Mouse (Mus musculus) gastrocnemius, postnatal 4 days (tissue): ENCODE results near the gene Dleu7. TPM values are rescaled to one million over a fixed set of nuclear protein-coding genes. Genes with fewer than 3 reads are reported as not detected.

Experiments used
- total RNA-seq, 2 experiments: library from RNA; stranded (reverse); gene quantifications; 2 replicates each; pipeline ENCODE4 v1.2.3; 2021

Dleu7 gene
- total RNA-seq, 2 experiments from 2014 or later = 0.42 to 0.75 TPM

Other genes with a start within 250 kb of the Dleu7 start
- gene Rnaseh2b, start 458 bp downstream of the Dleu7 start, total RNA-seq = 10 to 100 TPM; 16.2 to 16.3 TPM
- under 1 TPM in 1 of 2 experiments, not detected in 1; 0.12 TPM for gene Gucy1b2, start 163.2 kb upstream of the Dleu7 start, total RNA-seq